Mouse (Mus musculus) ES-CJ7 (cell line): ENCODE data around the gene Prrt1.

ENCODE experiments used
- DNase-seq: peaks from one replicate; pipeline ENCODE4 v3.0.0; 2011; ENCODE audit warnings: low read depth, low spot score

Prrt1 gene

DNA sequence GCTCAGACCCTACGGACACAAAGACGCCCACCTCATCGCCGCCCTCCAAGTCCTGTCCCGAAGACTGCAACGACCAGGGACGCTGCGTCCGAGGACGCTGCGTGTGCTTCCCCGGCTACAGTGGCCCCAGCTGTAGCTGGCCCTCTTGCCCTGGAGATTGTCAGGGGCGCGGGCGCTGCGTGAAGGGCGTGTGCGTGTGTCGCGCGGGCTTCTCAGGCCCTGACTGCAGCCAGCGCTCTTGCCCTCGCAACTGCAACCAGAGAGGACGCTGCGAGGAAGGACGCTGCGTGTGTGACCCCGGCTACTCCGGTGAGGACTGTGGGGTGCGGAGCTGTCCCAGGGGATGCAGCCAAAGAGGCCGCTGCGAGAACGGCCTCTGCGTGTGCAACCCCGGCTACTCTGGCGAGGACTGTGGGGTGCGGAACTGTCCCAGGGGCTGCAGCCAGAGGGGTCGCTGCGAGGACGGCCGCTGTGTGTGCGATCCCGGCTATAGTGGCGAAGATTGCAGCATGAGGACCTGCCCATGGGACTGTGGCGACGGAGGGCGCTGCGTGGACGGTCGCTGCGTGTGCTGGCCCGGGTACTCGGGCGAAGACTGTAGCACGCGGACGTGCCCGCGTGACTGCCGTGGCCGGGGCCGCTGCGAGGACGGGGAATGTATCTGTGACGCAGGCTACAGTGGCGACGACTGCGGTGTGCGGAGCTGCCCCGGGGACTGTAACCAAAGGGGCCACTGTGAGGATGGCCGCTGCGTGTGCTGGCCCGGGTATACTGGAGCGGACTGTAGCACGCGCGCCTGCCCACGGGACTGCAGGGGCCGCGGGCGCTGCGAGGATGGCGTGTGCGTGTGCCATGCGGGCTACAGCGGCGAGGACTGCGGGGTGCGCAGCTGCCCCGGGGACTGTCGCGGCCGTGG, 42.1 kb downstream of the Prrt1 start:
- no peak for DNase-seq

DNA sequence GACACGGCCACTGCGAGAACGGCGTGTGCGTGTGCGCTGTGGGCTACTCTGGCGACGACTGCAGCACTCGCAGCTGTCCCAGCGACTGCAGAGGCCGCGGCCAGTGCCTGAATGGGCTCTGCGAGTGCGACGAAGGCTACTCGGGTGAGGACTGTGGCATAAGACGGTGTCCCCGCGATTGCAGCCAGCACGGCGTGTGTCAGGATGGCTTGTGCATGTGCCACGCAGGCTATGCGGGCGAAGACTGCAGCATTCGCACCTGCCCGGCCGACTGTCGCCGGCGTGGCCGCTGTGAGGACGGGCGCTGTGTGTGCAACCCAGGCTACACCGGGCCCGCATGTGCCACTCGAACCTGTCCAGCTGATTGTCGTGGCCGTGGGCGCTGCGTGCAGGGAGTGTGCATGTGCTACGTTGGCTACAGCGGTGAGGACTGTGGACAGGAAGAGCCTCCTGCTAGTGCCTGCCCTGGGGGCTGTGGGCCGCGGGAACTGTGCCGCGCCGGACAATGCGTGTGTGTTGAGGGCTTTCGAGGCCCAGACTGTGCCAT, 43.0 kb downstream of the Prrt1 start:
- no peak for DNase-seq

GRCm38 (mm10) chr17:34673139-34673538, 43.8 kb downstream of the Prrt1 start:
- no peak for DNase-seq

- DNase-seq, result no peak
Observed at GRCm38 (mm10) chr17:34674524-34675204, 45.3 kb downstream of the Prrt1 start.

DNA sequence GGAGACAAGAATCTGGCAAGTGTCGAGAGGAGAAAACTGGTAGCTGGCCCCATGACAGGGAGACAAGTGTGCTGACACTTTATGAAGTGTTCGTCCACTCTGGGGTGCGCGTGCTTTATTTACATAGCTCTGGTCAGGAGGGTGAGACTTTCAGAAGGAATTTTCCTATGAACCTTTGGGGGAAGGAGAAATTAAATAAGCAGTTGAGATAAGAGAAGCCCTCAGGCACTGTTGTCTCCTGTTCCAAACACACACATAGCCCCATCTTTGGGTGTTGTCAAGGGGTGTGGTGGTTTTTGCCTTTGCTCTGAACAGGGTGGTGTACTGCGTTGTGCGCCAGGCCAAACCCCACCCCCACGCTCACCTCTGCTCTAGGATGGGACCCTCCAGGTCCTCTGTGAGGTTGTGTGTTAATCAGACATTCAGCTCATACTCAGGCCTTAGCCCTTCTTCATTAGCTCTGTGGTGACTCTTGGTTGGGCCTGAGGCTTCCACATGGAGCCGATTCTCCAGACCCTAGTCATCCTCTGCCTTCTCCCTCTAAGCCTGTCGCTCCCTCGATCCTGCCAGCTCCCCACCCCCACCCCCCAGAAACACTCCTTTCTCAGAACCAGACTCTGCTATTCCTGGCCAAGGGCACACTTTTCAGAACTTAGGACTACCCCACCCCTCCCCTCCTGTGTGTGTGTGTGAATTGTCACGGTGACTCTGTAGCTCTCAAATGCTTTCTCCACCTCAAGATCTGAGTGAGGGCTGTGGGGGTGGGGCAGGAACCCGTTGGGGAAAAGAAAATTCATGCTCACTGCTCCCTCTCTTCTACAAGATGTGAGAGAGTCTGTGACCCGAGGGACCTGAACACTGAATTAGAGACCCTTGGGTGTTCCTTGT, 46.1 kb downstream of the Prrt1 start:
- DNase-seq, result no peak

DNA sequence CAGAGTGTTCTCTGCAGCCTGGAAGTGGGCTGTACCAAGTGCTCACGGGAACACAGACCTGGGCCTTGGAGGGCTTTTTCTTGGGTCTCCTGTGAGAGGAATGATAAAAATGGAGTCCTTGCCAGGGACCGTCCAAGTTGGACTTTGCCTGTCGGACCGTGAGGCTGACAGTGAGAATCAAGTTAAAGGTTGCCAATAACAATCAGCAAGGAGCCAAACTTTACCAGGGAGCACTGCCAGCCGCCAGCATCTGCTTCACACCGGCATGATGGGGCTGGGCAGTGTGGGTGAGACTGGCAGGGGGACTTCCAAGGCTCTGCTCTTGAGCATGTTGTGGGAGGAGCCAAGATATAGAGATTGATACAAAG, 46.7 kb downstream of the Prrt1 start:
- DNase-seq, result no peak

DNA sequence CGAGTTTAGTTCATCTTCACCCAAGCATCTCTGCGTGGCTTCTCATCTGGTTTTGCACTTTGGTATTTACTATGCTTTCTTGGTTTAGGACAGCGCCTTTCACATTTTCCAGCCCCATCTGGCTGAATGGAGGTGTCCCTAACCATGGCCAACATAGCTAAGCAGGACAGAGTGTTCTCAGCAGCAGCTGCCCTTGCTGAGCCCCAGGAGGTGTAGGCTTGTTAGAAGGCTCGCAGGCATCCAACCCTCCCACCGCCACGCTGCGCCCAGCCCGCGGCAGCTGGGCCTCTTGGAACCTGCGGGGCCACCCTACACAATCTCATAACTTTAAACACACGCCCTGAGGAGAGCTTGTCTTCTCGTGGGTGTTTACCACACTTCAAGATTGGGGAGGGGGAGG, 47.3 kb downstream of the Prrt1 start:
- no peak for DNase-seq

DNA sequence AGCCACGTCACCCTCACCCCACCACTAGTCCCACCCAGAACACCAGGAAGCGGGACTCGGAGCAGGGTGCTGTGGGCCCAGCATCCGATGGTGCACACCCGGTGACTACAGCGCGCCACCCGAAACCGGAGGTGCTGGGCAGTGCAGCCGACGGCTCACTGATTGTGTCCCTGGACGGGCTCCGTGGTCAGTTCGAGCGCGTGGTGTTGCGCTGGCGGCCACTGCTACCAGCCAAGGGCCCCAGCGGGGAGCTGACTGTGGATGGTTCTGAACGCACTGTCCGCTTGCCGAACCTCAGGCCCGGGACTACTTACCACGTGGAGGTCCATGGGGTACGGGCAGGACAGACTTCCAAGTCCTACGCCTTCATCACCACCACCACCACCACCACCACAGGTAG, 50.9 kb downstream of the Prrt1 start:
- DNase-seq, result no peak

DNA sequence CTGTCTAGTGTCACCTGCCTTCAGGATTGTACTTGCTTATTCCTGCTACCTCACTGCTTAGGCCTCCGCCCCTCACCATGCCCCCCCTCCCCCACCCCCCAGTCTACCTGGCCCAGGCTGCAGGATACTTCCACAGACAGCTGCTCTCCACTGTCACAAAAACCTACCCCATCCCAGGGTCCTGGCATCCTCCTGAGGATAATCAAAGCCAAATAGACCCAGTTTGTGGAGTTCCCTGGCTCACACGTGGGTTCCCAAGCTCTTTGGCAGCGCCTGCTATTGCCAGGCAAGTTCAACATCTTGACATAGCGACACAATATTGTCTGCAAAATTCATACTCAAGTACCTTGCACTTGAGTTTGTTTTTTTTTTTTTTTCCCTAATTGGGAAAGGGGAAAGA, 51.3 kb downstream of the Prrt1 start:
- DNase-seq, result no peak

- DNase-seq, result no peak
Observed at GRCm38 (mm10) chr17:34681132-34681571, 51.8 kb downstream of the Prrt1 start.

DNA sequence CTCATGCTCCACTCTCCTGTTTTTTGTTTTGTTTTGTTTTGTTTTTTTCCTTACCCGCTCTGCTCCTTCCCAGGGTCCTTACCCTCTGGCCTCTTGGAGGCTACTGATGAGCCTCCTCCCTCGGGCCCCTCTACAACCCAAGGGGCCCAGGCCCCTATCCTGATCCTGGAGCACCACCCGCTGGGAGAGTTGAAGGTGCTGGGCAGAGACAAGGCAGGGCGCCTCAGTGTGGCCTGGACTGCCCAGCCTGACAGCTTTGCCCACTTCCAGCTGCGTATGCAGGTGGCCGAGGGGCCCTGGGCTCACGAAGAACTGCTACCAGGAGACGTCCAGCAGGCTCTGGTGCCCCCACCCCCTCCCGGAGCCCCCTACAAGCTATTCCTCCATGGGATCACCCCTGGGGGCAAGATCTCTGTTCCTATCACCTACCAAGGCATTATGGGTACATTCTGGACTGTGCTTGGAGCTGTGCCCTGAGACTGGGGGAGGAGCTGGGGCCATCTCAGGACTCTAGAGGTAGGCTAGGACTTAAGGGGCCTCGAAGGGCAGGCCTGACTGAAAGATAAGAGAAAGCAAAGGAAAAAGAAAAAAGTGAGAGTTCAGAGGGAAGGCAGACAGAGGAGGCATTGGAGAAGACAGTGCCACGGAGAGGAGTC, 52.7 kb downstream of the Prrt1 start:
- DNase-seq, result no peak
